Mouse (Mus musculus): ENCODE results near the gene Col25a1. TPM values are rescaled to one million over a fixed set of nuclear protein-coding genes. Genes with fewer than 3 reads are reported as not detected.

The Col25a1 gene
- polyA plus RNA-seq, 1 experiment from 2014 or later = 2.6 TPM

DNA sequence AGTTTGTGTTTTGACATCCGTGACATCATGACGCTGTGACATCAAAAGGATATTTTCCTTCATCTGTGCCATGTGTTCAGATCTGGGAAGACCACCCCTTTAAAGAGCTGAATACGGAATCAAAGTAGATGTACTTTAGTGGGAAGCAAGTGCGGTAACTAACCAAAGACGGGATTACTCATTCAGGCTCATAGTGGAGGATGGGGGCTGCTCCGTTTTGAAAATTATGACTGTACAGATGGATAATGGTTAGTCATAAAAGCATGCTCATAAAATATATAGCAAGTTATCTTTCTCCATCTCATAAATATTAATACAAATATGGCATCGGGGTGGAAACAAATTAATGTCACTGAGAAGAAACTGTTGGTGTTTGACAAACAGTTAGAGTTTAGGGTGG is 391.7 kb downstream of the Col25a1 start:
- Histone ChIP-seq H3K4me1 (replicated peaks) (no peaks in the 10 kb centered on the region), H3K9me3 (replicated peaks) (no peaks in the 10 kb centered on the region), H3K27me3 (replicated peaks) (no peaks in the 10 kb centered on the region), H3K4me3 (no peak overlapping the region), H3K4me2 (no peak overlapping the region), H3K36me3 (no peaks in the 10 kb centered on the region), H3K9ac (no peak overlapping the region), H3K27ac (ENCODE audit: poor library complexity, severe bottlenecking) (no peak overlapping the region)
- WGBS = 89% methylated on average over 7 of the region's 7 CpGs
- no peak for ATAC-seq (ENCODE audit: insufficient number of reproducible peaks, low FRiP score)

- Histone ChIP-seq H3K27me3 (replicated peaks) (no peaks in the 10 kb centered on the region), H3K27ac (ENCODE audit: poor library complexity, severe bottlenecking) (no peak overlapping the region), H3K9ac (no peak overlapping the region), H3K4me1 (replicated peaks) (no peaks in the 10 kb centered on the region), H3K4me3 (no peak overlapping the region), H3K9me3 (replicated peaks) (no peaks in the 10 kb centered on the region), H3K4me2 (no peak overlapping the region), H3K36me3 (no peaks in the 10 kb centered on the region)
- ATAC-seq (ENCODE audit: insufficient number of reproducible peaks, low FRiP score) = no peak
- 80% methylated on average over 16 of the region's 16 CpGs for WGBS
These were observed 393.3 kb downstream of the Col25a1 start for GRCm38 (mm10) chr3:130524367-130525137.

GRCm38 (mm10) chr3:130535021-130535420 is 403.7 kb downstream of the Col25a1 start:
- no peaks in the 10 kb centered on the region for H3K36me3 ChIP-seq
- H3K27me3 ChIP-seq (replicated peaks) = no peaks in the 10 kb centered on the region
- no peaks in the 10 kb centered on the region for H3K9me3 ChIP-seq (replicated peaks)
- no peak overlapping the region for H3K27ac ChIP-seq (ENCODE audit: poor library complexity, severe bottlenecking)
- no peak overlapping the region for H3K4me3 ChIP-seq
- no peaks in the 10 kb centered on the region for H3K4me1 ChIP-seq (replicated peaks)
- H3K9ac ChIP-seq = no peak overlapping the region
- WGBS = 78% methylated on average over 9 of the region's 9 CpGs
- ATAC-seq (ENCODE audit: insufficient number of reproducible peaks, low FRiP score) = no peak
- no peak overlapping the region for H3K4me2 ChIP-seq

GRCm38 (mm10) chr3:130541541-130541940 is 410.2 kb downstream of the Col25a1 start:
- Histone ChIP-seq H3K9me3 (replicated peaks) (no peaks in the 10 kb centered on the region), H3K4me1 (replicated peaks) (no peaks in the 10 kb centered on the region), H3K9ac (no peak overlapping the region), H3K27me3 (replicated peaks) (no peaks in the 10 kb centered on the region), H3K27ac (ENCODE audit: poor library complexity, severe bottlenecking) (no peak overlapping the region), H3K36me3 (no peaks in the 10 kb centered on the region), H3K4me2 (no peak overlapping the region), H3K4me3 (no peak overlapping the region)
- ATAC-seq (ENCODE audit: insufficient number of reproducible peaks, low FRiP score) = no peak
- WGBS = 29% methylated on average over 1 of the region's 1 CpGs

DNA sequence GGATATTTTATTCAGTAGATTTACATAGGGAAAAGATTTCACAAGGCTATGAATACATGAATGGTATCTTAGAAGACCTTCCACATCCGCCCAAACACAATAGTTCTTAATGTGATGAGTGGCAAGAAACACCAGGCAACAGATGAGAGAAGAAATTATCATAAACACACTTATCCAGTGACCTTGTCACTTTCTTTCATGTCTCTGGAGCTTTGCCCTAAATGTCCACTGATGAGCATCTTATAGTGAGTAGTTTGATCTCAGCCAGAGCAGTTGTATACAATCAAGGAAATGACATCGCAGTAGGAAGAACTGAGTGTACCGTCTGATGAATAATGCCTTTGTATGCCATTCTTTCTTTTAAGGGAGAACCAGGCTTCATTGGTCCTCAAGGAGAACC is 414.7 kb downstream of the Col25a1 start:
- Histone ChIP-seq H3K27me3 (replicated peaks) (no peaks in the 10 kb centered on the region), H3K27ac (ENCODE audit: poor library complexity, severe bottlenecking) (no peak overlapping the region), H3K4me1 (replicated peaks) (no peaks in the 10 kb centered on the region), H3K36me3 (no peaks in the 10 kb centered on the region), H3K9ac (no peak overlapping the region), H3K9me3 (replicated peaks) (no peaks in the 10 kb centered on the region), H3K4me3 (no peak overlapping the region), H3K4me2 (no peak overlapping the region)
- 72% methylated on average over 3 of the region's 3 CpGs for WGBS
- no peak for ATAC-seq (ENCODE audit: insufficient number of reproducible peaks, low FRiP score)

DNA sequence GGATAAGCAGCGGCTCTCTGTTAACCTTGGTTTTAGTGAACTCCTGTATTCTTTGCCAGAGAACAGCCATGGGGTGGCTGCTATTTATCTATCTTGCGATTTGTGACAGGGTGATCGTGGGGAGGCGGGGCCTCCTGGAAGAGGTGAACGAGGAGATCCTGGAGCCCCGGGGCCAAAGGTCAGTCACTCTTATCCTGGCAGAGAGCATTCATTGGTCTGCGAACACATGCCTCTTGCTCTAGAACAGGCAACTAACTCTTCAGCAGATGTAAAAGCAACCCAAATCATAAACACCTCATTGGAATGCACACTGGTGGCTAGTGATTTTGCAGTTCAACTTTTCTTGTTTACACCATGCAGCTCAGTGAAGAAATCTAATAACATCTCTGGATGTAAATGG is 417.8 kb downstream of the Col25a1 start:
- 76% methylated on average over 7 of the region's 7 CpGs for WGBS
- no peak overlapping the region for H3K4me3 ChIP-seq
- H3K36me3 ChIP-seq = no peaks in the 10 kb centered on the region
- H3K4me2 ChIP-seq = no peak overlapping the region
- no peaks in the 10 kb centered on the region for H3K27me3 ChIP-seq (replicated peaks)
- H3K27ac ChIP-seq (ENCODE audit: poor library complexity, severe bottlenecking) = no peak overlapping the region
- no peaks in the 10 kb centered on the region for H3K4me1 ChIP-seq (replicated peaks)
- no peaks in the 10 kb centered on the region for H3K9me3 ChIP-seq (replicated peaks)
- H3K9ac ChIP-seq = no peak overlapping the region
- no peak for ATAC-seq (ENCODE audit: insufficient number of reproducible peaks, low FRiP score)

- Histone ChIP-seq H3K4me3 (no peak overlapping the region), H3K36me3 (no peaks in the 10 kb centered on the region), H3K27ac (ENCODE audit: poor library complexity, severe bottlenecking) (no peak overlapping the region), H3K4me1 (replicated peaks) (no peaks in the 10 kb centered on the region), H3K9ac (no peak overlapping the region), H3K9me3 (replicated peaks) (no peaks in the 10 kb centered on the region), H3K27me3 (replicated peaks) (no peaks in the 10 kb centered on the region), H3K4me2 (no peak overlapping the region)
- no peak for ATAC-seq (ENCODE audit: insufficient number of reproducible peaks, low FRiP score)
- WGBS = 38% methylated on average over 1 of the region's 1 CpGs
These were observed 425.0 kb downstream of the Col25a1 start for GRCm38 (mm10) chr3:130556263-130556662.

DNA sequence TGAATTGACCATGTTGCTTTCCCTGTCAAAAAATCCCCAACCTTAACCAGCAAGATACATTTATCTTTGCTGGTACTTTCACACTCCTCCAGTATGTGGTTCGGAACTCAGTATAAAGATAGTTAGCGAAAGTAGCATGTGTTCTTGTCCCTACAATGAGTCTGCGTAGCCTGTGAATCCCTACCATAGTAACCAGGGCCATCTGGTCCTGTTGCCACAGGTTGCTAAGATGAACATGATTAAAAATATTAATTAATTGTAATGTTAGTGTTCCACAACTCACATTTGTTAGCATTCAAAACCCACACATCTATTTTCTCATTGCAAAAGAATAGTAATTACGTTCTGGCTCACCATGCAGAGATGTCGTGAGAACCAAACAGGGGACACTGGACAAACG is 434.3 kb downstream of the Col25a1 start:
- H3K9ac ChIP-seq = no peak overlapping the region
- H3K36me3 ChIP-seq = no peaks in the 10 kb centered on the region
- H3K27ac ChIP-seq (ENCODE audit: poor library complexity, severe bottlenecking) = no peak overlapping the region
- H3K4me3 ChIP-seq = no peak overlapping the region
- H3K27me3 ChIP-seq (replicated peaks) = no peaks in the 10 kb centered on the region
- H3K4me2 ChIP-seq = no peak overlapping the region
- no peak for ATAC-seq (ENCODE audit: insufficient number of reproducible peaks, low FRiP score)
- WGBS = 84% methylated on average over 6 of the region's 6 CpGs
- H3K9me3 ChIP-seq (replicated peaks) = no peaks in the 10 kb centered on the region
- H3K4me1 ChIP-seq (replicated peaks) = no peaks in the 10 kb centered on the region

- Histone ChIP-seq H3K4me1 (replicated peaks) (no peaks in the 10 kb centered on the region), H3K36me3 (no peaks in the 10 kb centered on the region), H3K4me3 (no peak overlapping the region), H3K27ac (ENCODE audit: poor library complexity, severe bottlenecking) (no peak overlapping the region), H3K9me3 (replicated peaks) (no peaks in the 10 kb centered on the region), H3K9ac (no peak overlapping the region), H3K4me2 (no peak overlapping the region), H3K27me3 (replicated peaks) (no peaks in the 10 kb centered on the region)
- no peak for ATAC-seq (ENCODE audit: insufficient number of reproducible peaks, low FRiP score)
- WGBS = 81% methylated on average over 16 of the region's 16 CpGs
These were observed 437.2 kb downstream of the Col25a1 start for GRCm38 (mm10) chr3:130568331-130569095.

DNA sequence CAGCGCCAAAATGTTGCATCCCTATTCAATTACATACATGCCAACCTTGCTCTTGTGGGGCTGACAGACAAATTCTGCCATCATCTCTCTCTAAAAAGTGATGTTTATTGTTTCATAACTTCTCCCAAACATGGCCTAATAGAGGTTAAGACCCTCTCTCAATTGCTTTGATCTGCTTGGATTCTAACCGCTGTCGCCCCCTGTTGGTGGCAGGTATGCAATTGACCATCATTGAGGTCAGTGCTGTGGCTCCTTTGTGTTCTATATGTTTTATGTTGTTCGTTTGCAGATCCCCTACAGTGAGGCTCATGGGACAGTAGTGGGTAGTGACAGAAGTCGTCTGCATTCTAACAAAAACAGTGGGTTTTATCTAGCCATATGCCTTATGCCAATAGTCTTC is 441.9 kb downstream of the Col25a1 start:
- Histone ChIP-seq H3K27me3 (replicated peaks) (no peaks in the 10 kb centered on the region), H3K4me3 (no peak overlapping the region), H3K9me3 (replicated peaks) (0 out of 2 replicates have a peak, but pooled peaks cover 2% of the 10 kb centered on the region), H3K27ac (ENCODE audit: poor library complexity, severe bottlenecking) (no peak overlapping the region), H3K4me2 (no peak overlapping the region), H3K36me3 (no peaks in the 10 kb centered on the region), H3K9ac (no peak overlapping the region), H3K4me1 (replicated peaks) (no peaks in the 10 kb centered on the region)
- no peak for ATAC-seq (ENCODE audit: insufficient number of reproducible peaks, low FRiP score)
- WGBS = 63% methylated on average over 5 of the region's 5 CpGs

DNA sequence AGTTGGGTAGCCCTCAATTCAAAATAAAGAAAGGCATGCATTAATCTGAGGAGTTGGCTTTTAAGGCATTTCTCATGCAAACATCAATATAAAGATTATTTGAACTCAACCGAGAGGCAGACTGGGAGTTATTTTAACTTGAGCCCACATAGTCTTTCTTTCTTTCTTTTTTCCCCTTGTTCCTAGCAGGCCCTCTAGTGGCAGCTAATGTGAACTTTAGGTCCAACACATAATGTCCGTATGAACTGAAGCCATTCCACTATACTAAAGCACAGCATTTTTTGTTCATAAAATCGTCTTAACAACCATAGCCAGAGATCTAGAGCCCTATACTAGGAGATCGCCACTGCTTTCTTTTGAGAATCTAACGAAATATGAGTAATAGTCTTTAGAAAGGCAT is 443.4 kb downstream of the Col25a1 start:
- H3K27me3 ChIP-seq (replicated peaks) = no peaks in the 10 kb centered on the region
- 23% methylated on average over 5 of the region's 5 CpGs for WGBS
- H3K4me3 ChIP-seq = no peak overlapping the region
- H3K9ac ChIP-seq = no peak overlapping the region
- ATAC-seq (ENCODE audit: insufficient number of reproducible peaks, low FRiP score) = no peak
- 0 out of 2 replicates have a peak, but pooled peaks cover 2% of the 10 kb centered on the region for H3K9me3 ChIP-seq (replicated peaks)
- no peak overlapping the region for H3K27ac ChIP-seq (ENCODE audit: poor library complexity, severe bottlenecking)
- no peak overlapping the region for H3K4me2 ChIP-seq
- no peaks in the 10 kb centered on the region; the same call in 1 of the 2 replicates for H3K4me1 ChIP-seq (replicated peaks)
- H3K36me3 ChIP-seq = no peaks in the 10 kb centered on the region

All from heart, embryonic 12.5 days (tissue).